Mouse (Mus musculus) kidney, postnatal 0 days (tissue): ENCODE measurements around the gene Naa80. TPM values are rescaled to one million over a fixed set of nuclear protein-coding genes. Genes with fewer than 3 reads are reported as not detected.

Experiments
- ATAC-seq: fragments of 200-750 bp; cut with Nextera tagmentation; replicated peaks from 2 replicates; pipeline ENCODE4 v1.8.0; 2017; ENCODE audit warnings: low read depth, moderate number of reproducible peaks, moderate TSS enrichment, moderate library complexity; ENCODE audit not compliant: low FRiP score
- DNase-seq: peaks from one replicate; pipeline ENCODE4 v3.0.0-alpha.2; 2016; ENCODE audit warnings: low spot score
- H3K27ac ChIP-seq: fragments of 300-500 bp; sonication (generic); 2 replicates; pipeline ENCODE4 v1.5.1; 2014; ENCODE audit warnings: mild to moderate bottlenecking
- H3K27me3 ChIP-seq: fragments of 300-500 bp; sonication (generic); 2 replicates; pipeline ENCODE4 v1.6.1; 2014; ENCODE audit warnings: low read length, mixed read lengths; ENCODE audit not compliant: insufficient read depth
- H3K36me3 ChIP-seq: fragments of 300-500 bp; sonication (generic); 2 replicates; pipeline ENCODE4 v1.6.1; 2014; ENCODE audit warnings: low read length, mixed read lengths; ENCODE audit not compliant: insufficient read depth
- H3K4me1 ChIP-seq: fragments of 300-500 bp; sonication (generic); replicated peaks from 2 replicates; pipeline ENCODE4 v1.6.1; 2014; ENCODE audit warnings: antibody characterized with exemption, low read length, mixed read lengths; ENCODE audit not compliant: insufficient read depth
- H3K4me2 ChIP-seq: fragments of 300-500 bp; sonication (generic); 2 replicates; pipeline ENCODE4 v1.6.1; 2014; ENCODE audit warnings: mild to moderate bottlenecking, low read length, moderate library complexity, mixed read lengths
- H3K4me3 ChIP-seq: fragments of 300-500 bp; sonication (generic); replicated peaks from 2 replicates; pipeline ENCODE4 v1.5.1; 2014; ENCODE audit warnings: low read depth, low read length
- H3K9ac ChIP-seq: fragments of 300-500 bp; sonication (generic); 2 replicates; pipeline ENCODE4 v1.6.1; 2014; ENCODE audit warnings: low read depth, low read length
- H3K9me3 ChIP-seq: fragments of 300-500 bp; sonication (generic); replicated peaks from 2 replicates; pipeline ENCODE4 v1.6.1; 2016; ENCODE audit warnings: low read length, inconsistent platforms, mixed read lengths
- CTCF ChIP-seq: IDR thresholded peaks from 2 replicates; pipeline ENCODE4 v1.5.1; 2016; ENCODE audit warnings: antibody characterized with exemption, low read depth, mild to moderate bottlenecking, moderate library complexity
- WGBS: fragments of 180-500 bp; shearing (Covaris S2); extraction: QIAGEN DNeasy Blood & Tissue Kit; methylation state at CpG from one replicate; pipeline ENCODE4 v1.1.7; 2014; 5-methylcytosine and 5-hydroxymethylcytosine counted together
- polyA plus RNA-seq: library from polyadenylated mRNA; unstranded; fragments of >200 nt; fragmentation: Nextera tagmentation; extraction: Ambion mirVana; gene quantifications from 2 replicates; pipeline ENCODE4 v1.2.1, GENCODE M21; 2015

The Naa80 gene
- polyA plus RNA-seq, 1 experiment from 2014 or later, result 22.3 TPM

- DNase-seq (peak; percentile 72), ATAC-seq (peak; percentile 14; the same call in 1 of the 2 replicates)
- TF ChIP-seq CTCF, result no peak; the same call in 1 of the 2 replicates
- 9% methylated on average over 12 of the region's 12 CpGs for WGBS
- Histone ChIP-seq H3K27me3 (no peaks in the 10 kb centered on the region), H3K9me3 (no peaks in the 10 kb centered on the region), H3K4me1 (peaks cover 24% of the 10 kb centered on the region), H3K4me2 (peak overlapping the region; percentile 56), H3K36me3 (peaks cover 36% of the 10 kb centered on the region), H3K9ac (no peak overlapping the region), H3K27ac (peak overlapping the region; percentile 85), H3K4me3 (no peak overlapping the region)
Observed at GRCm38 (mm10) chr9:107612945-107613569, 34.4 kb downstream of the Naa80 start.

- ATAC-seq (no peak), DNase-seq (no peak)
- Histone ChIP-seq H3K9ac (no peak overlapping the region), H3K9me3 (no peaks in the 10 kb centered on the region), H3K27ac (no peak overlapping the region), H3K27me3 (no peaks in the 10 kb centered on the region), H3K4me2 (no peak overlapping the region), H3K36me3 (peaks cover 49% of the 10 kb centered on the region), H3K4me1 (peaks cover 25% of the 10 kb centered on the region), H3K4me3 (no peak overlapping the region)
- no peak for TF ChIP-seq CTCF
- WGBS, result 76% methylated on average over 4 of the region's 4 CpGs
Observed at GRCm38 (mm10) chr9:107615035-107615434, 36.3 kb downstream of the Naa80 start.

- peaks cover 54% of the 10 kb centered on the region for H3K36me3 ChIP-seq
- DNase-seq (no peak), ATAC-seq (no peak)
- H3K9ac ChIP-seq, result no peak overlapping the region
- TF ChIP-seq CTCF, result peak; percentile 44
- H3K27ac ChIP-seq, result no peak overlapping the region
- 89% methylated on average over 2 of the region's 2 CpGs for WGBS
- H3K4me2 ChIP-seq, result no peak overlapping the region
- peaks cover 23% of the 10 kb centered on the region; the same call in 1 of the 2 replicates for H3K4me1 ChIP-seq
- H3K27me3 ChIP-seq, result no peaks in the 10 kb centered on the region
- H3K4me3 ChIP-seq, result no peak overlapping the region
- H3K9me3 ChIP-seq, result no peaks in the 10 kb centered on the region
Observed at GRCm38 (mm10) chr9:107617461-107617860, 38.8 kb downstream of the Naa80 start.

- Histone ChIP-seq H3K36me3 (peaks cover 54% of the 10 kb centered on the region), H3K27me3 (no peaks in the 10 kb centered on the region), H3K4me1 (peaks cover 23% of the 10 kb centered on the region; the same call in 1 of the 2 replicates), H3K4me3 (no peak overlapping the region), H3K4me2 (no peak overlapping the region), H3K9me3 (no peaks in the 10 kb centered on the region), H3K9ac (no peak overlapping the region), H3K27ac (peak overlapping the region; percentile 89)
- ATAC-seq, result no peak
- TF ChIP-seq CTCF, result no peak
- DNase-seq, result no peak
- 84% methylated on average over 6 of the region's 6 CpGs for WGBS
Observed at GRCm38 (mm10) chr9:107618098-107618497, 39.4 kb downstream of the Naa80 start.

- H3K27ac ChIP-seq, result peak overlapping the region; percentile 89
- TF ChIP-seq CTCF, result no peak
- H3K27me3 ChIP-seq, result no peaks in the 10 kb centered on the region
- H3K4me1 ChIP-seq, result peaks cover 23% of the 10 kb centered on the region; the same call in 1 of the 2 replicates
- no peak overlapping the region for H3K4me3 ChIP-seq
- ATAC-seq (peak; percentile 84), DNase-seq (peak; percentile 90)
- 36% methylated on average over 13 of the region's 13 CpGs for WGBS
- H3K4me2 ChIP-seq, result no peak overlapping the region
- no peaks in the 10 kb centered on the region for H3K9me3 ChIP-seq
- H3K9ac ChIP-seq, result peak overlapping the region; percentile 23; the same call in 1 of the 2 replicates
- H3K36me3 ChIP-seq, result peaks cover 55% of the 10 kb centered on the region
Observed at GRCm38 (mm10) chr9:107618778-107619545, 40.3 kb downstream of the Naa80 start.

- H3K4me1 ChIP-seq, result peaks cover 23% of the 10 kb centered on the region; the same call in 1 of the 2 replicates
- H3K9me3 ChIP-seq, result no peaks in the 10 kb centered on the region
- no peak overlapping the region for H3K9ac ChIP-seq
- no peaks in the 10 kb centered on the region for H3K27me3 ChIP-seq
- 59% methylated on average over 13 of the region's 13 CpGs for WGBS
- TF ChIP-seq CTCF, result no peak
- no peak overlapping the region for H3K4me3 ChIP-seq
- H3K36me3 ChIP-seq, result peaks cover 50% of the 10 kb centered on the region
- no peak overlapping the region for H3K4me2 ChIP-seq
- H3K27ac ChIP-seq, result peak overlapping the region; percentile 89
- DNase-seq, result no peak
- peak; percentile 34 for ATAC-seq
Observed at GRCm38 (mm10) chr9:107619546-107619879, 40.8 kb downstream of the Naa80 start.
